8 mouse cellular contexts compared by ENCODE assay signal in the genomic region with DNA sequence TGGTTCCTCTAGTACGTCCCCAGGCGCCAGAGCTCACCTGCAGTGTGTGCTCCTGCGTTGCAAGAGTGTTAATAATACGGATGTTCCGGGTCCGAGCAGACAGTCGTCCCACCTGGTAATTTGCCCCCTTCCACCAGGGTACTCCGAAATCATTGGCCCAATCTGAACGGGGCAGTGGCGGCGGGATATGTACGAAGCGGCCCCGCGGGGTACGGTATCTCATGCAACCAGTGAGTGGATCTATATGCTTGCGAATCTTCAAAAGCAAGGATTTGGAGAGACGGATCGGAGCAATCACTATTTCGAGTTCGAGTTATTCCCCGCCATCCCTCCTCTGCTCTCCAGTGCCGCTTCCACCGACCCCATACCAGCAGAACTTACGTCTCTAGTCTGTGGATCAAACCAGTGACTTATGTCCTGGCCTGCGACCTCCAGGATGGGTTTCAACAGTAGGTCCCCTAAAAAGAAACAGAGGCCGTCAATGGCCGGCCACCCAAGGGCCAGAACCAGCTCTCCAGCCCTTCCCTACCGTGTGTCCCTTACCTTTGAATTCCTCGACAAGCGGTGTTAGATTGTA. TPM values are rescaled to one million over a fixed set of nuclear protein-coding genes. Genes with fewer than 3 reads are reported as not detected.
DNase-seq lines count a peak whose midpoint lies in the region; ATAC-seq and TF ChIP-seq lines count a peak whose summit lies in the region.
"Not testable (repeated sequence)": the region's sequence is repeated elsewhere in the genome, so short reads cannot be mapped to it uniquely, and the experiment has no call there.

No protein-coding gene starts in this region.

- H3K9me3 ChIP-seq in forebrain, embryonic 11.5 days (ENCODE audit: control insufficient read depth, low read length); heart, embryonic 16.5 days (replicated peaks; ENCODE audit: control insufficient read depth, low read length); liver, embryonic 12.5 days (replicated peaks); midbrain, embryonic 13.5 days: not testable (repeated sequence)

- peak; percentile 57 for DNase-seq in A20 (ENCODE audit: low read depth, low spot score)
- DNase-seq in brain, embryonic 14.5 days (ENCODE audit: low read depth), result peak; percentile 44
- DNase-seq in forebrain, embryonic 11.5 days (ENCODE audit: low spot score), result peak; percentile 61
- DNase-seq in kidney, adult 2 months, result not testable (repeated sequence)
- DNase-seq in spleen, postnatal 4 days (ENCODE audit: low spot score in 2 of 2), result peak; percentile 21 to 69

- WGBS in forebrain, embryonic 11.5 days, result 3% methylated on average over 31 of the region's 31 CpGs
- WGBS in heart, embryonic 16.5 days, result 1% methylated on average over 31 of the region's 31 CpGs
- WGBS in kidney, adult 2 months, result under 1% methylated on average over 31 of the region's 31 CpGs
- WGBS in liver, embryonic 12.5 days (ENCODE audit: insufficient replicate concordance), result 1% methylated on average over 31 of the region's 31 CpGs
- 2% methylated on average over 31 of the region's 31 CpGs for WGBS in midbrain, embryonic 13.5 days

- H3K27me3 ChIP-seq in forebrain, embryonic 11.5 days (ENCODE audit: control insufficient read depth, insufficient read depth, low read length); heart, embryonic 16.5 days (ENCODE audit: control insufficient read depth, insufficient read depth, low read length); kidney, adult 2 months (replicated peaks; ENCODE audit: control insufficient read depth, insufficient read depth, low read length); liver, embryonic 12.5 days (replicated peaks); midbrain, embryonic 13.5 days: not testable (repeated sequence)

- not testable (repeated sequence) for H3K36me3 ChIP-seq in forebrain, embryonic 11.5 days (ENCODE audit: control insufficient read depth, insufficient read depth, low read length); heart, embryonic 16.5 days (ENCODE audit: control insufficient read depth, insufficient read depth); kidney, adult 2 months (ENCODE audit: control insufficient read depth, insufficient read depth, low read length)
- peaks cover 14% of the 10 kb centered on the region for H3K36me3 ChIP-seq in liver, embryonic 12.5 days
- peaks cover 15% of the 10 kb centered on the region for H3K36me3 ChIP-seq in midbrain, embryonic 13.5 days

- H3K4me3 ChIP-seq in forebrain, embryonic 11.5 days (ENCODE audit: low read depth, low read length), result peak overlapping the region; percentile 67
- peak overlapping the region; percentile 83 for H3K4me3 ChIP-seq in heart, embryonic 16.5 days (ENCODE audit: low read length)
- H3K4me3 ChIP-seq in kidney, adult 2 months (ENCODE audit: insufficient read depth, low read depth, low read length), result peak overlapping the region; percentile 91
- H3K4me3 ChIP-seq in liver, embryonic 12.5 days, result peak overlapping the region; percentile 79
- H3K4me3 ChIP-seq in midbrain, embryonic 13.5 days (replicated peaks), result peak overlapping the region; percentile 67

- not testable (repeated sequence) for TF ChIP-seq CTCF in brain, embryonic 14.5 days (IDR thresholded peaks at IDR 0.05; ENCODE audit: borderline replicate concordance, extremely low read depth, insufficient read depth, insufficient read length); kidney, adult 2 months (conservative IDR thresholded peaks at IDR 0.05; ENCODE audit: insufficient read depth, insufficient read length, low read depth, low read length)

- peaks cover 29% of the 10 kb centered on the region for H3K4me1 ChIP-seq in forebrain, embryonic 11.5 days (replicated peaks; ENCODE audit: control insufficient read depth, insufficient read depth, low read length)
- peaks cover 26% of the 10 kb centered on the region for H3K4me1 ChIP-seq in heart, embryonic 16.5 days (ENCODE audit: control insufficient read depth, insufficient read depth, low read length)
- not testable (repeated sequence) for H3K4me1 ChIP-seq in kidney, adult 2 months (ENCODE audit: control insufficient read depth, insufficient read depth, low read length)
- peaks cover 44% of the 10 kb centered on the region for H3K4me1 ChIP-seq in liver, embryonic 12.5 days
- H3K4me1 ChIP-seq in midbrain, embryonic 13.5 days (replicated peaks), result peaks cover 40% of the 10 kb centered on the region

- ATAC-seq in forebrain, embryonic 11.5 days (replicated peaks; ENCODE audit: low FRiP score); heart, embryonic 16.5 days (replicated peaks; ENCODE audit: extremely low read depth, insufficient read depth, low FRiP score); liver, embryonic 12.5 days; midbrain, embryonic 13.5 days: not testable (repeated sequence)

- not testable (repeated sequence) for H3K27ac ChIP-seq in forebrain, embryonic 11.5 days (ENCODE audit: low read depth, low read length)
- H3K27ac ChIP-seq in heart, embryonic 16.5 days (ENCODE audit: low read length), result peak overlapping the region; percentile 99
- peak overlapping the region; percentile 66 for H3K27ac ChIP-seq in kidney, adult 2 months (ENCODE audit: insufficient read depth, low read depth, low read length)
- H3K27ac ChIP-seq in liver, embryonic 12.5 days, result peak overlapping the region; percentile 95
- H3K27ac ChIP-seq in midbrain, embryonic 13.5 days, result peak overlapping the region; percentile 97

- peak overlapping the region; percentile 92 for H3K9ac ChIP-seq in forebrain, embryonic 11.5 days (ENCODE audit: low read length)
- H3K9ac ChIP-seq in heart, embryonic 16.5 days (ENCODE audit: low read length), result peak overlapping the region; percentile 96
- peak overlapping the region; percentile 91 for H3K9ac ChIP-seq in liver, embryonic 12.5 days
- H3K9ac ChIP-seq in midbrain, embryonic 13.5 days (replicated peaks), result peak overlapping the region; percentile 83

- peak overlapping the region; percentile 77 for H3K4me2 ChIP-seq in forebrain, embryonic 11.5 days (ENCODE audit: low read depth, low read length, severe bottlenecking)
- H3K4me2 ChIP-seq in heart, embryonic 16.5 days (ENCODE audit: low read depth, low read length), result peak overlapping the region; percentile 72
- peak overlapping the region; percentile 94 for H3K4me2 ChIP-seq in liver, embryonic 12.5 days
- H3K4me2 ChIP-seq in midbrain, embryonic 13.5 days (replicated peaks), result peak overlapping the region; percentile 76

- TF ChIP-seq POLR2A in brain, embryonic 14.5 days (IDR thresholded peaks at IDR 0.05; ENCODE audit: borderline replicate concordance, extremely low read depth, insufficient read depth, insufficient read length, poor library complexity, severe bottlenecking); kidney, adult 2 months (IDR thresholded peaks at IDR 0.05; ENCODE audit: low read depth, low read length): not testable (repeated sequence)

RNA-seq across cellular contexts. Expression of a gene that starts 0.6 kb away (rescaled TPM):
- polyA plus RNA-seq in brain, embryonic 14.5 days (2012; rRNA removed), result 84.1 and 111 TPM in 2 replicates
- 105 and 109 TPM in 2 replicates for polyA plus RNA-seq in forebrain, embryonic 11.5 days (2014; fragmentation: Nextera tagmentation; extraction: Ambion mirVana)
- polyA plus RNA-seq in heart, embryonic 16.5 days (2015; fragmentation: Nextera tagmentation; extraction: Ambion mirVana), result 134 and 135 TPM in 2 replicates
- 251 and 317 TPM in 2 replicates for polyA plus RNA-seq in kidney, adult 2 months (2012; rRNA removed)
- 111 and 119 TPM in 2 replicates for polyA plus RNA-seq in liver, embryonic 12.5 days (2016; fragmentation: Nextera tagmentation; extraction: Ambion mirVana)
- polyA plus RNA-seq in midbrain, embryonic 13.5 days (2015; fragmentation: Nextera tagmentation; extraction: Ambion mirVana), result 92.2 and 105 TPM in 2 replicates

RNA-seq across cellular contexts. Expression of a gene that starts 0.8 kb away (rescaled TPM):
- 26.7 and 28.7 TPM in 2 replicates for polyA plus RNA-seq in brain, embryonic 14.5 days (2012; rRNA removed)
- 43.7 and 44.4 TPM in 2 replicates for polyA plus RNA-seq in forebrain, embryonic 11.5 days (2014; fragmentation: Nextera tagmentation; extraction: Ambion mirVana)
- polyA plus RNA-seq in heart, embryonic 16.5 days (2015; fragmentation: Nextera tagmentation; extraction: Ambion mirVana), result 25.4 and 27.6 TPM in 2 replicates
- 26.6 and 27.9 TPM in 2 replicates for polyA plus RNA-seq in kidney, adult 2 months (2012; rRNA removed)
- 15.1 and 15.7 TPM in 2 replicates for polyA plus RNA-seq in liver, embryonic 12.5 days (2016; fragmentation: Nextera tagmentation; extraction: Ambion mirVana)
- 41.8 and 47.7 TPM in 2 replicates for polyA plus RNA-seq in midbrain, embryonic 13.5 days (2015; fragmentation: Nextera tagmentation; extraction: Ambion mirVana)

RNA-seq across cellular contexts. Expression of a gene that starts 3.4 kb away (rescaled TPM):
- 5.7 TPM in 2 replicates for polyA plus RNA-seq in brain, embryonic 14.5 days (2012; rRNA removed)
- 15.6 and 18.5 TPM in 2 replicates for polyA plus RNA-seq in forebrain, embryonic 11.5 days (2014; fragmentation: Nextera tagmentation; extraction: Ambion mirVana)
- 39.6 and 45.2 TPM in 2 replicates for polyA plus RNA-seq in heart, embryonic 16.5 days (2015; fragmentation: Nextera tagmentation; extraction: Ambion mirVana)
- polyA plus RNA-seq in kidney, adult 2 months (2012; rRNA removed), result 25.4 and 25.8 TPM in 2 replicates
- polyA plus RNA-seq in liver, embryonic 12.5 days (2016; fragmentation: Nextera tagmentation; extraction: Ambion mirVana), result 14.4 and 15.4 TPM in 2 replicates
- 4.9 and 7.0 TPM in 2 replicates for polyA plus RNA-seq in midbrain, embryonic 13.5 days (2015; fragmentation: Nextera tagmentation; extraction: Ambion mirVana)

RNA-seq across cellular contexts. Expression of a gene that starts 18.8 kb away (rescaled TPM):
- 12.4 and 38.7 TPM in 2 replicates for polyA plus RNA-seq in brain, embryonic 14.5 days (2012; rRNA removed)
- 40.9 and 41.0 TPM in 2 replicates for polyA plus RNA-seq in forebrain, embryonic 11.5 days (2014; fragmentation: Nextera tagmentation; extraction: Ambion mirVana)
- polyA plus RNA-seq in heart, embryonic 16.5 days (2015; fragmentation: Nextera tagmentation; extraction: Ambion mirVana), result 17.3 and 18.2 TPM in 2 replicates
- polyA plus RNA-seq in kidney, adult 2 months (2012; rRNA removed), result 8.8 and 10.5 TPM in 2 replicates
- 7.1 and 7.5 TPM in 2 replicates for polyA plus RNA-seq in liver, embryonic 12.5 days (2016; fragmentation: Nextera tagmentation; extraction: Ambion mirVana)
- polyA plus RNA-seq in midbrain, embryonic 13.5 days (2015; fragmentation: Nextera tagmentation; extraction: Ambion mirVana), result 54.9 and 59.2 TPM in 2 replicates

RNA-seq across cellular contexts. Expression of a gene that starts 25.5 kb away (rescaled TPM):
- 321 and 358 TPM in 2 replicates for polyA plus RNA-seq in brain, embryonic 14.5 days (2012; rRNA removed)
- 53.0 and 61.4 TPM in 2 replicates for polyA plus RNA-seq in forebrain, embryonic 11.5 days (2014; fragmentation: Nextera tagmentation; extraction: Ambion mirVana)
- 13.3 and 19.8 TPM in 2 replicates for polyA plus RNA-seq in heart, embryonic 16.5 days (2015; fragmentation: Nextera tagmentation; extraction: Ambion mirVana)
- polyA plus RNA-seq in kidney, adult 2 months (2012; rRNA removed), result 168 and 175 TPM in 2 replicates
- polyA plus RNA-seq in liver, embryonic 12.5 days (2016; fragmentation: Nextera tagmentation; extraction: Ambion mirVana), result 4.7 and 6.4 TPM in 2 replicates
- polyA plus RNA-seq in midbrain, embryonic 13.5 days (2015; fragmentation: Nextera tagmentation; extraction: Ambion mirVana), result 83.5 and 91.9 TPM in 2 replicates
